In genomic region chr19:46037925-46038850, GRCm38 (mm10) we compare ENCODE assay signal across 8 mouse cellular contexts. TPM values are rescaled to one million over a fixed set of nuclear protein-coding genes. Genes with fewer than 3 reads are reported as not detected.
DNase-seq lines count a peak whose midpoint lies in the region; ATAC-seq and TF ChIP-seq lines count a peak whose summit lies in the region.

No protein-coding gene starts in this region.

- no peak for ATAC-seq in embryonic facial prominence, embryonic 11.5 days (replicated peaks; ENCODE audit: insufficient number of reproducible peaks, low FRiP score, low TSS enrichment, low read depth)
- ATAC-seq in intestine, embryonic 16.5 days, result no peak
- no peak for ATAC-seq in neural tube, embryonic 12.5 days (ENCODE audit: low FRiP score, low read depth)

- DNase-seq in heart, adult 2 months, result no peak
- no peak for DNase-seq in heart, adult 8-10 months (ENCODE audit: low spot score)
- DNase-seq in 3T3-L1 (ENCODE audit: low read depth, low spot score), result peak; percentile 28
- no peak for DNase-seq in embryonic facial prominence, embryonic 11.5 days (ENCODE audit: low spot score)
- DNase-seq in MN1 (ENCODE audit: low spot score), result no peak
- DNase-seq in urinary bladder, adult 2 months (ENCODE audit: low spot score), result no peak

- peak overlapping the region; percentile 70; the same call in 1 of the 2 replicates for H3K4me3 ChIP-seq in heart, adult 2 months
- peak overlapping the region; percentile 85 for H3K4me3 ChIP-seq in embryonic facial prominence, embryonic 11.5 days (ENCODE audit: low read depth, low read length)
- H3K4me3 ChIP-seq in intestine, embryonic 16.5 days (ENCODE audit: low read length), result peak overlapping the region; percentile 83
- peak overlapping the region; percentile 96 for H3K4me3 ChIP-seq in neural tube, embryonic 12.5 days

- peak overlapping the region; percentile 96 for H3K4me2 ChIP-seq in embryonic facial prominence, embryonic 11.5 days (ENCODE audit: low read depth, low read length)
- H3K4me2 ChIP-seq in intestine, embryonic 16.5 days (ENCODE audit: low read depth, low read length), result peak overlapping the region; percentile 92
- peak overlapping the region; percentile 92 for H3K4me2 ChIP-seq in neural tube, embryonic 12.5 days (replicated peaks)

- no peak for TF ChIP-seq EP300 in heart, adult 2 months (IDR thresholded peaks at IDR 0.05; ENCODE audit: insufficient read depth, low read depth, low read length)

- peak overlapping the region; percentile 60 for H3K9ac ChIP-seq in heart, adult 2 months (ENCODE audit: low read depth, low read length)
- peak overlapping the region; percentile 98 for H3K9ac ChIP-seq in embryonic facial prominence, embryonic 11.5 days (replicated peaks; ENCODE audit: low read length)
- peak overlapping the region; percentile 91 for H3K9ac ChIP-seq in intestine, embryonic 16.5 days (ENCODE audit: low read depth, low read length)
- H3K9ac ChIP-seq in neural tube, embryonic 12.5 days, result peak overlapping the region; percentile 98

- no peak for TF ChIP-seq CTCF in heart, adult 2 months (IDR thresholded peaks at IDR 0.05)

- 18% methylated on average over 13 of the region's 13 CpGs for WGBS in heart, adult 2 months
- WGBS in embryonic facial prominence, embryonic 11.5 days, result 22% methylated on average over 13 of the region's 13 CpGs
- WGBS in intestine, embryonic 16.5 days, result 3% methylated on average over 13 of the region's 13 CpGs
- WGBS in neural tube, embryonic 12.5 days, result 19% methylated on average over 13 of the region's 13 CpGs

- peaks cover 31% of the 10 kb centered on the region for H3K4me1 ChIP-seq in heart, adult 2 months (ENCODE audit: control insufficient read depth, insufficient read depth, low read length)
- peaks cover 6% of the 10 kb centered on the region for H3K4me1 ChIP-seq in embryonic facial prominence, embryonic 11.5 days (ENCODE audit: control insufficient read depth, insufficient read depth, low read length)
- H3K4me1 ChIP-seq in intestine, embryonic 16.5 days (ENCODE audit: control insufficient read depth, insufficient read depth, low read length), result peaks cover 54% of the 10 kb centered on the region
- H3K4me1 ChIP-seq in neural tube, embryonic 12.5 days, result peaks cover 63% of the 10 kb centered on the region

- H3K27ac ChIP-seq in heart, adult 2 months, result peak overlapping the region; percentile 85
- peak overlapping the region; percentile 85 for H3K27ac ChIP-seq in embryonic facial prominence, embryonic 11.5 days (replicated peaks; ENCODE audit: low read depth, low read length)
- H3K27ac ChIP-seq in intestine, embryonic 16.5 days (ENCODE audit: low read length), result peak overlapping the region; percentile 95
- H3K27ac ChIP-seq in neural tube, embryonic 12.5 days, result 0 out of 2 replicates have a peak overlapping the region, but pooled peaks have one; percentile 90

- H3K9me3 ChIP-seq in embryonic facial prominence, embryonic 11.5 days (replicated peaks; ENCODE audit: control insufficient read depth, low read length), result no peaks in the 10 kb centered on the region
- H3K9me3 ChIP-seq in intestine, embryonic 16.5 days (ENCODE audit: control insufficient read depth, low read length), result no peaks in the 10 kb centered on the region
- H3K9me3 ChIP-seq in neural tube, embryonic 12.5 days, result no peaks in the 10 kb centered on the region

- peaks cover 7% of the 10 kb centered on the region for H3K79me2 ChIP-seq in heart, adult 2 months (replicated peaks; ENCODE audit: control insufficient read depth, insufficient read depth, low read length)

- intact Hi-C loops in heart, adult 2 months (cut with DNase I), result no loop called here

- no peak for TF ChIP-seq POLR2A in heart, adult 2 months (IDR thresholded peaks at IDR 0.05; ENCODE audit: insufficient read depth, low read depth, low read length)

- H3K36me3 ChIP-seq in heart, adult 2 months (ENCODE audit: control insufficient read depth, insufficient read depth, low read length), result peaks cover 11% of the 10 kb centered on the region
- H3K36me3 ChIP-seq in embryonic facial prominence, embryonic 11.5 days (replicated peaks; ENCODE audit: control insufficient read depth, insufficient read depth, low read depth, low read length), result peaks cover 24% of the 10 kb centered on the region
- peaks cover 19% of the 10 kb centered on the region for H3K36me3 ChIP-seq in intestine, embryonic 16.5 days (ENCODE audit: control insufficient read depth, insufficient read depth, low read length)
- peaks cover 33% of the 10 kb centered on the region for H3K36me3 ChIP-seq in neural tube, embryonic 12.5 days

- H3K27me3 ChIP-seq in heart, adult 2 months (ENCODE audit: control insufficient read depth, insufficient read depth, low read length), result no peaks in the 10 kb centered on the region
- H3K27me3 ChIP-seq in embryonic facial prominence, embryonic 11.5 days (ENCODE audit: control insufficient read depth, insufficient read depth, low read length), result no peaks in the 10 kb centered on the region
- no peaks in the 10 kb centered on the region for H3K27me3 ChIP-seq in intestine, embryonic 16.5 days (replicated peaks; ENCODE audit: control insufficient read depth, insufficient read depth, low read length)
- H3K27me3 ChIP-seq in neural tube, embryonic 12.5 days (replicated peaks), result no peaks in the 10 kb centered on the region

RNA-seq across cellular contexts. Expression of gene Pprc1, which starts 6.5 kb away (rescaled TPM):
- 10 to 100 TPM; 15.0 to 18.3 TPM for total RNA-seq in heart, adult 2 months (2021)
- 11.7 and 15.4 TPM in 2 replicates for polyA plus RNA-seq in heart, adult 2 months (2012; rRNA removed)
- total RNA-seq in heart, adult 8-10 months (2022), result 10 to 100 TPM; 12.3 to 17.0 (median 13.8) TPM
- polyA plus RNA-seq in embryonic facial prominence, embryonic 11.5 days (2014; fragmentation: Nextera tagmentation; extraction: Ambion mirVana), result 46.7 and 57.0 TPM in 2 replicates
- 23.4 and 27.5 TPM in 2 replicates for polyA plus RNA-seq in intestine, embryonic 16.5 days (2015; fragmentation: Nextera tagmentation; extraction: Ambion mirVana)
- 25.6 and 26.2 TPM in 2 replicates for polyA plus RNA-seq in neural tube, embryonic 12.5 days (2016; fragmentation: Nextera tagmentation; extraction: Ambion mirVana)
- polyA plus RNA-seq in urinary bladder, adult 2 months (2012; rRNA removed), result 15.4 and 17.9 TPM in 2 replicates

RNA-seq across cellular contexts. Expression of gene Ldb1, which starts 6.8 kb away (rescaled TPM):
- 10 to 100 TPM; 39.2 to 46.3 TPM for total RNA-seq in heart, adult 2 months (2021)
- 94.1 and 96.3 TPM in 2 replicates for polyA plus RNA-seq in heart, adult 2 months (2012; rRNA removed)
- total RNA-seq in heart, adult 8-10 months (2022), result 10 to 100 TPM; 37.1 to 51.0 (median 42.0) TPM
- polyA plus RNA-seq in embryonic facial prominence, embryonic 11.5 days (2014; fragmentation: Nextera tagmentation; extraction: Ambion mirVana), result 80.7 and 84.4 TPM in 2 replicates
- polyA plus RNA-seq in intestine, embryonic 16.5 days (2015; fragmentation: Nextera tagmentation; extraction: Ambion mirVana), result 23.3 and 26.3 TPM in 2 replicates
- polyA plus RNA-seq in neural tube, embryonic 12.5 days (2016; fragmentation: Nextera tagmentation; extraction: Ambion mirVana), result 139 and 144 TPM in 2 replicates
- polyA plus RNA-seq in urinary bladder, adult 2 months (2012; rRNA removed), result 222 and 238 TPM in 2 replicates

RNA-seq across cellular contexts. Expression of gene Hps6, which starts 34.9 kb away (rescaled TPM):
- total RNA-seq in heart, adult 2 months (2021), result 1 to 10 TPM; 5.2 to 5.6 TPM
- polyA plus RNA-seq in heart, adult 2 months (2012; rRNA removed), result 3.6 and 4.0 TPM in 2 replicates
- 1 to 10 TPM; 5.3 to 6.7 (median 6.1) TPM for total RNA-seq in heart, adult 8-10 months (2022)
- 1.9 and 2.4 TPM in 2 replicates for polyA plus RNA-seq in embryonic facial prominence, embryonic 11.5 days (2014; fragmentation: Nextera tagmentation; extraction: Ambion mirVana)
- polyA plus RNA-seq in intestine, embryonic 16.5 days (2015; fragmentation: Nextera tagmentation; extraction: Ambion mirVana), result 8.8 and 9.4 TPM in 2 replicates
- polyA plus RNA-seq in neural tube, embryonic 12.5 days (2016; fragmentation: Nextera tagmentation; extraction: Ambion mirVana), result 4.3 and 5.2 TPM in 2 replicates
- polyA plus RNA-seq in urinary bladder, adult 2 months (2012; rRNA removed), result 6.6 and 6.7 TPM in 2 replicates

RNA-seq across cellular contexts. Expression of gene Nolc1, which starts 37.5 kb away (rescaled TPM):
- 10 to 100 TPM; 19.1 to 21.1 TPM for total RNA-seq in heart, adult 2 months (2021)
- 6.5 and 7.8 TPM in 2 replicates for polyA plus RNA-seq in heart, adult 2 months (2012; rRNA removed)
- total RNA-seq in heart, adult 8-10 months (2022), result 10 to 100 TPM; 18.4 to 19.6 (median 18.7) TPM
- 114 and 132 TPM in 2 replicates for polyA plus RNA-seq in embryonic facial prominence, embryonic 11.5 days (2014; fragmentation: Nextera tagmentation; extraction: Ambion mirVana)
- polyA plus RNA-seq in intestine, embryonic 16.5 days (2015; fragmentation: Nextera tagmentation; extraction: Ambion mirVana), result 77.2 and 88.8 TPM in 2 replicates
- 81.7 and 94.9 TPM in 2 replicates for polyA plus RNA-seq in neural tube, embryonic 12.5 days (2016; fragmentation: Nextera tagmentation; extraction: Ambion mirVana)
- polyA plus RNA-seq in urinary bladder, adult 2 months (2012; rRNA removed), result 27.7 and 30.1 TPM in 2 replicates

RNA-seq across cellular contexts. Expression of gene Armh3, which starts 39.9 kb away (rescaled TPM):
- total RNA-seq in heart, adult 2 months (2021), result 10 to 100 TPM; 13.9 to 14.6 TPM
- 14.2 and 21.6 TPM in 2 replicates for polyA plus RNA-seq in heart, adult 2 months (2012; rRNA removed)
- 10 to 100 TPM; 14.8 to 19.0 (median 16.0) TPM for total RNA-seq in heart, adult 8-10 months (2022)
- 13.9 and 15.9 TPM in 2 replicates for polyA plus RNA-seq in embryonic facial prominence, embryonic 11.5 days (2014; fragmentation: Nextera tagmentation; extraction: Ambion mirVana)
- 17.2 and 17.3 TPM in 2 replicates for polyA plus RNA-seq in intestine, embryonic 16.5 days (2015; fragmentation: Nextera tagmentation; extraction: Ambion mirVana)
- polyA plus RNA-seq in neural tube, embryonic 12.5 days (2016; fragmentation: Nextera tagmentation; extraction: Ambion mirVana), result 21.2 and 23.0 TPM in 2 replicates
- 11.1 and 12.6 TPM in 2 replicates for polyA plus RNA-seq in urinary bladder, adult 2 months (2012; rRNA removed)
